Mouse (Mus musculus) monocyte, adult 2 months (primary cell): ENCODE results near the gene D130043K22Rik.
A peak's percentile ranks its signal among the peaks of the same experiment; 100 is the strongest.

Experiments
- DNase-seq, 2 experiments: peaks; one replicate each; pipeline ENCODE4 v3.0.0; 2022; ENCODE audit warnings: low spot score in 2 of 2, low read depth in 1 of 2

D130043K22Rik gene

DNA sequence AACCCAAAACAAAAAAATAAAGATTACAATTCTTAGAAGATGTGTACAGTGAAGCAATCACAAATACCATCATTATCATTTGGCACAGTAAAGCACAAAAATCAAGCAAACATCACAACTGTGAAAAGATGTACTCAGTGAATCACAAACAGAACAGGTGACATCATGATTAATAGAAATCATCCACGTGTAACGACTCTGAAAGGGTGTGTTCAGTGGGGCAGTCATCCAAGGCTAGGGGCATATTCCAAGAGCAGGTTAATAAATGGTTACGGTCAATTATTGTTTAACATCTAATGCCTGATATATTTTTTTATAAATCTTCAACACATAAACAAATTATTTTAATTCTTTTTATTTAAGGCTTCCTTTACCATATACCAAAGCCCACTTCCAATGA, 47.6 kb downstream of the D130043K22Rik start:
- DNase-seq: no peak

DNA sequence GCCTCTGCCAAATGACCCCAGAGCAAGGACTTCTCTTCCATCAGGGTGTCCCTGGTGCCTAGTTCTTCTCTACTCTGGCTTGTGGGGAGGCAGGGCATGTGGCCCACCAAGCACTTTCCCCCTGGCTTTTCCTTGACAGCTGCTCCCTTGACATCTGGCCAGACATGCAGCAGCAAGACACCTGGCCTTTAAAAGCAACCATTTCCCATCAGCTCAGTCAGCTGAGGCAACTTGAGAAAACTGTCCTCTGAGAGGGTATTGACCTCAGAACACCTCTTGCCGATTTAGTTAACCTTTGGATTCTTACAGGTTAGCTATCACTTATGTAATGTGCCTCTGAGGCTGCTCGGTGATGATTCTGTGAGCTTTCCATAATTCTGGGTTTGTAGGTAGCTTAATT, 48.9 kb downstream of the D130043K22Rik start:
- DNase-seq: no peak

DNA sequence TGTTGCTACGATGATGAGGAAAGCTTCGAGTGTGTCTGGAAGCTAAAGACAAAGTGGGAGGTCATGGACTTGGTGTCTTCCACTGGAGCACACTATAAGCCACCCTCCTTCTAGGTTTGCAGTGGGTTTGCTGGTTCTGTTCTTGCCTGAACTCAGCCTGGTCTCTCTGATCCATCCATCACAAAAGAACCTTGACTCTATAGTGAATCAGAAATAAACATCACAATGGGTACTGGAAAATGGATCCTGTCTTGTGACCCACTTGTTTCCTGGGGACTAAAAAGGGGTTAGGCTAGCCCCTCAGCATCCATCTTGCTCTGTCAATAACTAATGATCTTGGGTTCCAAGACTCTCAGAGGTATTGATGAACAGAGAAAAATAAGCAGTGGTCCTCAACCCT, 57.0 kb downstream of the D130043K22Rik start:
- DNase-seq: no peak

DNA sequence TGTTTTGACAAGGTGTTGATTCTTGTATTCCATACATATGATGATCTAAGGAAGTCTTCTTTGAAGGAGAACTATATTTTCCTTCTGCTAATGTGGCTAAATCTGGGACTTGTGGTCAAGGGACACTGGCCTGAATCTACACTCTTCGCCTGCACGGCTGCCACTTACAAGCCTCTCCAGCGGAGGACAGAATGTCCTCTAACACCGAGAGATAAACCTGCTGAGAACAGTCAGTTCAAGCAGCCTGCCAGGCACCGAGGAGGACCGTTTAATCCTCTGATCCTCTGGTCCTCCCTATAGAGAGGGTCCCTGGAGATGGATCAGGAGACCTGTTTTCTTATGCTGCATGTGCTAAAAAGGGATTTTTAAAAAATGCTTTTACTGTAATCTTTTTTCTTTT, 58.5 kb downstream of the D130043K22Rik start:
- DNase-seq: no peak

DNA sequence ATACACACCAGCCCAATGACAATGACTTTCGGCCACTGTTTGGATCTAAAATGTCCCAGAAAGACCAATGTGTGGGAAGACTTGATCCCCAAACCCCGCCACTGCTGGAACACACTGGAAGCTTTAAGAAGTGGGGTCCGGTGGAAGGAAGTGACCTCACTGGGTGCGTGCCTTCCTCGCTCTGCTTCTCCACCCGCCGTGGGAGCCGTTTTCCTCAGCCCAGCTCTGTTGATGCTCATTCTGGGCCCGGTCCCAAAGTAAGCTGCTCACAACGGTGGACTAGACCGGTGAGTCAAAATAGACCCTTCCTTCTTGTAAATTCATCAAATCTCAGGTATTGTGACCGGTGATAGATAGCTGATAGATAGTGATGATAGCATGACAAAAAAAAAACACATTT, 60.5 kb downstream of the D130043K22Rik start:
- DNase-seq: no peak

DNA sequence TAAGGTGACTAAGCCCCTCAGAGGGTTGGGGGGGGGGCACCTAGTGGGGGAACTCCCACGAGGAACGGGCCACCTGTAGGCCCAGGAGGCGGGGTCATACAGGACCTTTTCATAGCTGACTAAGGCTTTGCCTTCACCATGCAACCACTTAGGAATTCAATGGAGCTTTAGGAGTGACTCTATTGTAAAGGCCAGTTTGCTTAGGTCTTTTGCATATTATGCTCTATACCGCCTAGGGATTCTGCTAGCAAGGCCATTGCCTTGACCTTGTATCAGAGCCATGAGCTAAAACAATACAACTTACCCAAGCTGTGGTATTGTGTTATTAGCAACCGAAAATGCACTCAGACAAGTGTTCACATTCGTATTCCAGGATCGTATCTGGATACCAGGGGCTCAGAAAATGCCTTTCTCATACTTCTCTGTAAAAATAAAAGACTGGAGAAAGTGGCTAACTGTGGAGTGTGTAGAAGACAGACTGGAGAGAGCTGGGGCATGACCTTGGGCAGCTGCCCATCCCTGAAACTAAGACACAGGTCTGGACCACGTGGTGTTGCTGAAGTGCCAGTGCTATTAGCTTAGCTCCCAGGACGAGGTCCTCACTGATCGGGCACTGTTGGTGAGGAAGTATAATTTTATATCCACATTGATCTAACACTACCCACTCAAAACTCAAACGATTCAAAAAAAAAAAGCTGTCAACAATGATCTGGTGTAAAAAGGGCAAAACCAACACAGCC, 62.1 kb downstream of the D130043K22Rik start:
- no peak for DNase-seq

DNA sequence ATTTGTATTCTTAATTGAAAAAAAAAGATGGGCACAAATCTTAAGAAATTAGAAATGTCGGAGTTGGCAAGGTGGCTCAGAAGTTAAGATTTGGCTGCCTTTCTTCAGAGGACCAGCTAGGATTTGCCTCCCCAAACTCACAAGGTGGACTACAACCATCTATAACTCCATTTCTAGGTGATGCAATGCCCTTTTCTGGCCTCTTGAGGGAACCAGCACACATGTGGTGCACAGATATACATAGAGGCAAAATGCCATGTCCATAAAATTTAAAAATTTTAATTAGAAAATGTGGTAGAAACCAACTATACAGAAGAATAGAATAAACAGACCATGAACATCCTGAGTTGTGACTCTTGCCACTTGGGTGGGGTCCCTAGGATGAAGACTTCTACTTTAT, 64.2 kb downstream of the D130043K22Rik start:
- DNase-seq: no peak

DNA sequence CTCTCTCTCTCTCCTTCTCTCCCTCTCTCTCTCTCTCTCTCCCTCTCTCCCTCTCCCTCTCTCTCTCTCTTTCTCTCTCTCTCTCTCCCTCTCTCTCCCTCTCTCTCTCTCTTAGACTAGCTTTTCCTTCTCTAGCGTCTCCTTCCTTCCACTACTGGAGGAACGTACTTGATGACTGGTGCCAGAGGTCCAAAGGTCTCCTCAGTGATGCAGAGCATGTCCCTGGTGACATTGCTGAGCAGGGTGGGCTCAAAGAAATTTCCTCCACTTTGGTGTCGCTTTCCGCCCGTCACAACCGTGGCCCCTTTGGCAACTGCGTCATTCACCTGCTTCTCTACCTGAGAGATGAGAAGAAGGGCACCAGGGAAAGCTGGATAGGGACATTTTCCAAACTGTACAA, 68.6 kb downstream of the D130043K22Rik start:
- no peak for DNase-seq

DNA sequence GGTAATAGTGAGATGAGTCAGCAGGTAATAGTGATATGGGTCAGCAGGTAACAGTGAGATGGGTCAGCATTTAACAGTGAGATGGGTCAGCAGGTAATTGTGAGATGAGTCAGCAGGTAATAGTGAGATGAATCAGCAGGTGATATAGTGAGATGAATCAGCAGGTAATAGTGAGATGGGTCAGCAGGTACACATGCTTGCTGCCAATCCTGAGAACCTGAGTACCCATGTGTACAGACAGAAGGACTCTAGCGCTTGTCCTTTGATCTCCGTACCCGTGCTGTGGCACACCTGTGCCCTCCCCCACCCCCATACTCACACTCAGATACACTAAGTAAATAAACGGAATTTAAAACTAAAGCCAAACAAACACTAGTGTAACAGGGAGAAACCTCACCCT, 70.0 kb downstream of the D130043K22Rik start:
- DNase-seq: no peak

DNA sequence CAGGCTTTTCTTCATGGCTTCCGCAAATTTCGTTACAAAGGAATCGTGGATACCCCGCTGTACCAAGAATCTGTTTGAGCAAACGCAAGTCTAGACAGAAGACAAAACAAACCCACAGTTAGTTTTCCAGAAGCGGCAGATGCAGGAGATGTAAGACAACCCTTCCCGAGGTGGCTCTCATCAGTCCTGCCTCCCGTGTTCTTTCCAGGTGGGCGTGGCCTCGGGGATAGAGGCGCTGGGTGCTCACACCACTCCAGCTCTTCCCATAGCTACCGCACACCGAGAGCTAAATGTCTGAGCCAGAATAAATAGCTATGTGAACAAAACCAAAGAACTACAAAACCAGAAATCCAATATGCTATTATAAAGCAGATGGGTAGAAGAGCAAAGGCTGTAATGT, 70.9 kb downstream of the D130043K22Rik start:
- no peak for DNase-seq

DNA sequence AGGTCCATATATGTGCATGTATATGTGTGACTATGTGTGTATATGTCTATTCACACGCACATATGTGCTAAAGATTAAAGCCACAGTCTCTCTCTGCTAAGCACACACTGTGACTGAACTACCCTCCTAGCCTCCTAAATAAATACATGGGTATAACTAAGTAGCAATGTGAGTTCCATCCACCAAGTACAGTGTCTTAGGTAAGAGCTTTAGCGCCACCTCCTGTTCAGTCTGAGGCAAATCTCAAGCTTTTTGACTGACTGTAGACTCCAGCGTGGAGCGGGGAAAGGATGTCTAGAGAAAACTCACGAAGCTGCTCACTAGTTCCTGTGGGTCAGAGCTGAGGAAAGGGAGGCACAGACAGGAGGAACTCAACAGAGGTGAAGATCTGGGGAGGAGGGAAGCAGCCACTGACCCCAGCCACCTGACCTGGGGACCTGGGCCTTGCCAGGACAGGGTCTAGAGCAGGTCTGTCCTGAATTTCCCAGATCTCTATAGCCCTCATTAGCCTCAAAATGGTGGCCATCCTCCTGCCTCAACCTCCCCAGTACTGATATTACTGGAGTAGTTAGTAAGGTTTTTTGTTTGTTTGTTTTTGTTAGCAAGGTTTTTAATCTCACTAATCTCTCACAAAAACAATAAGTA, 75.5 kb downstream of the D130043K22Rik start:
- no peak for DNase-seq

DNA sequence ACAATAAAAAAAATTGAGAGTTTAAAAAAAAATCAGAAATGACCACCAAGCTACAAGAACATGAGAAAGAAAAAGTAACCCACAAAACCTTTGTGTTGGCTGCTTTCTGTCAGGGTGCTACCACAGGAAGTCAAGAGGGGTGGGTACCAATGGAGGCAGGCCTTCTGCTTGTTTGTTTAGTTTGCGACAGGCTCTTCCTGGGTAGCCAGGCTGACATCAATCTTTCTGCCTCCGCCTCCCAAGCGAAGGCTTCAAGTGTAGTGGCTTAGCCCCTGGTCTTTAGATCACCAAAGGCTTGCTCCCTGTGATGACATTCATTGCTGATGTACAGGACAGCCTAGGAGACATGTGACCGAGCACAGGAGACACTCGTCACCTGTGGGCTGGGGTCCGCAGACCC, 76.3 kb downstream of the D130043K22Rik start:
- DNase-seq: no peak

DNA sequence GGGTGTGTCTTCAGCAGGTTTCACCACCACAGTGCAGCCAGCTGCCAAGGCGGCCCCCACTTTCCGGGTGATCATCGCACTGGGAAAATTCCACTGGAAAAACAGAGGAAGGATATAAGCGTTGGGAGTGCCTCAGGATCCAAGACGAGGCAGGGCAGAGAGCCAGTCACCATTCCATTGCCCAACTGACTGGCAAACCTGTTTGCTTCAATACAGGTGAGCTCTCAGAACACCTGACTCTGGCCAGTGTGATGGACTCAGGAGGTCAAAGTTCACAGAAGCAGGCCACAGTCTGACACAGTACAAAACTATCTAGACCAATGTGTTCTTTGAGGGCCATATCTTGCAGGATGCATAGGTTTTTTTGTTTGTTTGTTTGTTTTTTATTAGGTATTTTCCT, 79.1 kb downstream of the D130043K22Rik start:
- no peak for DNase-seq

DNA sequence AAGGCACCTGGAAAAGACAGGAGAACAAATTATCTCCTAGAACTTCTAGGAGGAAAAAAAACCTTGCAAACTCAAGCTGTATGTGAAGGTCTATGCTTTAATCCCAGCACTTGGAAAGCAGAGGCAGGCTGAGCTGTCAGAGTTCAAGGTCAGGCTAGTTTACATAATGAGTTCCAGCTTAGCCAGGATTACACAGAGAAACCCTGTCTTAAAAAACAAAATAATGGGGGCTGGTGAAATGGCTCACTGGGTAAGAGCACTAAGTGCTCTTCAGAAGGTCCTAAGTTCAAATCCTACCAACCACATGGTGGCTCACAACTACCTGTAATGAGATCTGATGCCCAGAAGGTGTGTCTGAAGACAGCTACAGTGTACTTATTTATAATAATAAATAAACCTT, 85.7 kb downstream of the D130043K22Rik start:
- no peak for DNase-seq

DNA sequence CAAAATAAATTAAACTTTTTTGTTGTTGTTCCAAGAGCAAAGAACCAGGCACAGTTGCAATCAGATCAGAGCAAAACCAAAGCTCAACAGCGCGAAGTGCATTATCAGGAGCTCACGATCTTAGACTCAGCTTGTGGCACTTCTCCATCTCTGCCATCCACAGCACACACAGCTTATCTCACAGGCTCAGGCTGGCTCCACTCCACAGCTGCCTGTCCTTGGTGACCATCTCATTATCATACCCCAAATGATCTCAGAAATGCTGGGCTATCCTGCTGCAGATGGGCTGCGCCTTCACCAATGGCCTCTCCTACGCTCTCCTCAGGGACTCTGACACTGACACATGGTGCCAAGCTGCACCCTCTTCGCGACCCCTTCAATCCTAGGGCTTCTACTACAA, 88.3 kb downstream of the D130043K22Rik start:
- DNase-seq: no peak

DNA sequence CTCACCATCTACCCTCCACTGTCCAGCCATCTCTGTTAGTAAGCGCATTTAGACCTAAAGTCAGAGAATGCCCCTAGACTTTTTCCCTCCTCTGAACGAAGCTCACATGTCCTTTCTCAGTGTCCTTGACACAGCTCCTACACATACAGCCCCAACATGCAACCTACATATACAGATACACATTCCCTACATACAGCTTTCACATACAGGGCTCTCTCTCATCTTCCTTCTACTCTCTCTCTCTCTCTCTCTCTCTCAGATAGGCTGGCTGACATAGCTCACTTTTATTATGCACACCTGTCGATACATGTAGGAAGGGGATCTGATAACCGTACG, 91.8 kb downstream of the D130043K22Rik start:
- DNase-seq: no peak

DNA sequence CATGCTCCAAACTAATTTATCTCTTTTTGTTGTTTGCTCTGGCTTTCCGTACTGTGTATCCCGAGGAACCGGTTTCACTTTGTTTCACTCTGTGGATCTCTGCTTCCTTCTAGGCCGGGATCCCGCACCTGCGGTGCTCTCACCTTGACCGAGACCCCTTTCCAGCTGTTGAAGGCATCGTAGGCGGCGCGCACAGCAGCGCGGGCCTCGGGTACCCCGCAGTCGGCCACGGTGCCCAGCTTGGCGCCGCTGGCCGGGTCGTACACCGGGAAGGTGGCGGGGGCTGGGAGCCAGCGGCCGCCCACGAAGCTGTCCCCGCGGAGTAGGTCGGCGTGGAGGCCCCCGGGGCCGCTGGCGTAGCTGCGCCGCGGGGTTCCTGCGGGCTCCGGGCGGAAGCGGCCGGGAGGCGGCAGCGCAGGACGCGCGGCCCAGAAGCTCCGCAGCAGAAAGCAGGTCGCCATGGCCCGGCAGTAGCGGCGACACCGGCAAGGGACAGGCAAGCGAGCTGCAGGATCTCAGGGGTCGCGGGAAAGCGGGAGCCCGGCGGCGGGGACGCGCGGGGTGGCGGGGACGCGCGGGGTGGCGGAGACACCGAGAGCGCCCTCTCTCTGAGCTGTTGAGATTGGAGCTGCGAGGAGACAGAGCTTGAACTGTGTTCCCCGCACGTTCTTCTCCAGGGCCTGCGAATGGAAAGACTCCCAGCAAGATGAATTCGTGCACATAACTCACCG, 92.3 kb downstream of the D130043K22Rik start, which contains the start of gene Aldh5a1:
Aldh5a1 (minus strand) TSS at position 554 of the 731 bp plus-strand sequence.
- no peak for DNase-seq

DNA sequence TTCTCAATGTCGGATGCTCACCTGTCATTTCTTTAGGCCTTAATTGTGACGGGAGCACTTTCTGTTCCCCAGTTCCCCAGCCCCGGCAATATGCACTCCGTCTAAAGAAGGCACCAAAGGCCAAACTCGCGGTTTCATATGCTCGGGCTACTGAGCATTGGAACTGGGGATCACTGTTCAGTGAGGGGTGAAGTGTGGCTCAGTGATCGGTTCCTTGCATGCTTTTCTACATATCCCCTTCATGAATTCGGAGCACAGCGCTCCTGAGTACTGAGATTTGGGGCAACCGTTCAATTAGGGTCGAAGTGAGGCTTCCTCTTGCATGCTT, 92.9 kb downstream of the D130043K22Rik start:
- no peak for DNase-seq

DNA sequence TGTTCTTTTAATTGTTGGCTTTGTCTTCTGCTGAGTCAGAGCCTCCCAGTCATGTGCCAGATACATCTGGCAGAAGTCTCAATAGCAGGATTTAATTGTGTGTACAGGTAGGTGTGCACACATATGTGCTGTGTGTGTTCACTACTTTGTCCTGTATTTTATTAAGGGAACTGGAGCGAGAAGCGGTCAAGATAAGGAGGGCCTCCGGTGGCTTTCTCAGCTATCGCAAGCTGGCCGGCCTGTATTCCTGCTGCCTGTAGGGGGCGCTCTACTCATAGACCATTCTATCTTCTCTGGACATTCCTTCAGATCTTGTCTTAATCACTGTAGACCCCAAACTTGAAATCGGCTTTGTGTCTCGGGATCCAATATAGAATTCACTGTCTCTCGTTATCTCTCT, 93.7 kb downstream of the D130043K22Rik start:
- DNase-seq: peak in 1 of 2 experiments; percentile 26

DNA sequence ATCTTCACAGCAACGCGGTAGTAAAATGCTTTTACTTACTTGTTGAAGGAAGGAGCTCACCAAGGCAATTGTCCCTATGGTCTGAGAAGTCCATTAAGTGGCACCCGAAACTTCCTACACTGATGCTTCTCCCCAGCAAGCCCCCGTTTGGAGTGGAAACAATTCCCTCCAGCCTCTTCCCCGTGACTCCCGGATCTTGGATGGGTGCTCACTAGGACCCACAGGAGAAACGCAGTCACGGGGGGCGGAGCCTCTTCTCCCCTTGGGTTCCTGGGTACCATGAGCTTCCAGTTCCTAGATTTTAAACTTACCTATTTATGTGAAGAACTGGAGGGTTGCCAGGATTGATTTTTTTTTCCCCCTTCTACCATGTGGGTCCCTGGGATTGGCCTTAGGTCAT, 94.5 kb downstream of the D130043K22Rik start:
- DNase-seq: no peak

DNA sequence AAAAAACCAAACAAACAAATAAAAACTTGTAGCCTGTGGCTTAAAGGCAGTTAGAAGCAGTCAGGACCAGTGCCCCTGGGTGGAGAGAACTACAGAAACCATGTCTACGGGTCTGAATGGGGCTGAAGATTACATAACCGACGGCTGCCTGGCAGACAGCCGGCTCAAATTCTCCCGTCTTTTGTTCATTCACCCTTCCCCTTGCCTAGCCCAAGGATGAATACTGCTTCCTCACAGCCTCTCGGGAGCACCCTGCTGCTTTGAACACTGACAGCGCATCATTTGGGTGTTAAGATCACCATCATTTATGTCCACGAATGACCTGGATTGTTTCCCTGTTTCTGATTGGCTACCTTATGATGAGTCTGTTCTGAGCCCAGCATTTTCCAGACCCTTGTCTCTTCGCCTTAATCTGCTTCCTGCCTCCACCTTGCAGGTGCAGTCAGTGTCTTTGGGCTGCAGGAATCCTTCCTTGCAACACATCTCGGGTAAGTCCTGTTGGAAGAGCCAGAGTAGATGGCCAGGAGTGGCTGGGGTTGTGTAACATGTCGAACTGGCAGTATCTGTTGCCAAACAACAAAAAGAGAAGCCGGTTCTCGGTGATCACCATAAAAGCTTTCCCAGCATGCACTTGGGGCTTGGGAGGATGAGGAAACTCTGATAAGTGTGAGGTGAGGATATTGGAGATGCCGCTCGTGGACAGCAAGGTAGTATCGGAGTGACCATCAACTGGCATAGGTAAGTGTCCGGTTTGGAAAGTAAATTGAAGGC, 97.8 kb downstream of the D130043K22Rik start, which contains the start of gene Gpld1:
Gpld1 (plus strand) TSS at position 641 of the 771 bp plus-strand sequence.
- DNase-seq: no peak

DNA sequence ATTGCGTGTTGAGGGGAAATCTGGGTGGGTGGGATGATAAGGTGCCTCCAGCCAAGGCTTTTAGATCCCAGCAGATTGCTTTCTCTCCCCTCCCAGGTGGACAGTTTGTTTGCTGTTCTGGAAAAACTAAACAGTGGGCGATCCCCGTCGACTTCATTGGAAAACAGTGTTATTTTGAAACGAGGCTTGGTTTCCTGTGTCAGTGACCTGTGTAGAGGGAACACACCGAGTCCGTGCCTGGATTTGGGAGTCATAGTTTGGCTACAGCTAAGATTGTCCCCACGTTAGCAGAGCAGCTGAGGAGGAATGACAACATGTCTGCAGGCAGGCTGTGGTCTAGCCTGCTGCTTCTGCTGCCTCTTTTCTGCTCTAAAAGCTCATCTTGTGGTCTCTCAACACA, 98.4 kb downstream of the D130043K22Rik start:
- no peak for DNase-seq
